Mouse (Mus musculus) midbrain, embryonic 14.5 days (tissue): Measurements from ENCODE around the gene Osm. TPM values are rescaled to one million over a fixed set of nuclear protein-coding genes. Genes with fewer than 3 reads are reported as not detected.

ENCODE experiments used
- ATAC-seq: fragments of 200-750 bp; cut with Nextera tagmentation; 2 replicates; pipeline ENCODE4 v1.8.0; 2017; ENCODE audit warnings: moderate number of reproducible peaks, moderate library complexity; ENCODE audit not compliant: low FRiP score, low TSS enrichment
- DNase-seq: peaks from one replicate; pipeline ENCODE4 v3.0.0-alpha.2; 2015
- H3K27ac ChIP-seq: fragments of 300-500 bp; sonication (generic); replicated peaks from 2 replicates; pipeline ENCODE4 v1.5.1; 2014; ENCODE audit warnings: mild to moderate bottlenecking, low read depth, low read length, moderate library complexity
- H3K27me3 ChIP-seq: fragments of 300-500 bp; sonication (generic); 2 replicates; pipeline ENCODE4 v1.6.1; 2014; ENCODE audit warnings: low read length, control low read depth, mixed read lengths; ENCODE audit not compliant: control insufficient read depth, insufficient read depth
- H3K36me3 ChIP-seq: fragments of 300-500 bp; sonication (generic); 2 replicates; pipeline ENCODE4 v1.6.1; 2014; ENCODE audit warnings: low read length, control low read depth; ENCODE audit not compliant: control insufficient read depth, insufficient read depth
- H3K4me1 ChIP-seq: fragments of 300-500 bp; sonication (generic); 2 replicates; pipeline ENCODE4 v1.6.1; 2014; ENCODE audit warnings: mild to moderate bottlenecking, antibody characterized with exemption, low read length, control low read depth; ENCODE audit not compliant: control insufficient read depth, insufficient read depth
- H3K4me2 ChIP-seq: fragments of 300-500 bp; sonication (generic); 2 replicates; pipeline ENCODE4 v1.6.1; 2014; ENCODE audit warnings: mild to moderate bottlenecking, low read length, moderate library complexity
- H3K4me3 ChIP-seq: fragments of 300-500 bp; sonication (generic); replicated peaks from 2 replicates; pipeline ENCODE4 v1.5.1; 2014; ENCODE audit warnings: low read depth, low read length
- H3K9ac ChIP-seq: fragments of 300-500 bp; sonication (generic); replicated peaks from 2 replicates; pipeline ENCODE4 v1.6.1; 2014; ENCODE audit warnings: mild to moderate bottlenecking, low read length, moderate library complexity
- H3K9me3 ChIP-seq: fragments of 300-500 bp; sonication (generic); 2 replicates; pipeline ENCODE4 v1.6.1; 2016; ENCODE audit warnings: low read length, control low read depth, mixed read lengths; ENCODE audit not compliant: control insufficient read depth
- WGBS: fragments of 180-500 bp; shearing (Covaris S2); extraction: QIAGEN DNeasy Blood & Tissue Kit; methylation state at CpG from one replicate; pipeline ENCODE4 v1.1.7; 2014; 5-methylcytosine and 5-hydroxymethylcytosine counted together
- polyA plus RNA-seq: library from polyadenylated mRNA; unstranded; fragments of >200 nt; fragmentation: Nextera tagmentation; extraction: Ambion mirVana; gene quantifications from 2 replicates; pipeline ENCODE4 v1.2.1, GENCODE M21; 2014

Osm gene
- polyA plus RNA-seq, 1 experiment from 2014 or later, result 0.12 TPM

- Histone ChIP-seq H3K4me3 (peak overlapping the region; percentile 34), H3K4me1 (peaks cover 8% of the 10 kb centered on the region; the same call in 1 of the 2 replicates), H3K27me3 (peaks cover 18% of the 10 kb centered on the region), H3K9me3 (peaks cover 5% of the 10 kb centered on the region; the same call in 1 of the 2 replicates), H3K27ac (no peak overlapping the region), H3K36me3 (peaks cover 18% of the 10 kb centered on the region), H3K9ac (peak overlapping the region; percentile 37; the same call in 1 of the 2 replicates), H3K4me2 (peak overlapping the region; percentile 64)
- DNase-seq (no peak), ATAC-seq (no peak)
- WGBS, result 5% methylated on average over 6 of the region's 6 CpGs
These were observed 17.6 kb upstream of the Osm start for GRCm38 (mm10) chr11:4218637-4219036.

DNA sequence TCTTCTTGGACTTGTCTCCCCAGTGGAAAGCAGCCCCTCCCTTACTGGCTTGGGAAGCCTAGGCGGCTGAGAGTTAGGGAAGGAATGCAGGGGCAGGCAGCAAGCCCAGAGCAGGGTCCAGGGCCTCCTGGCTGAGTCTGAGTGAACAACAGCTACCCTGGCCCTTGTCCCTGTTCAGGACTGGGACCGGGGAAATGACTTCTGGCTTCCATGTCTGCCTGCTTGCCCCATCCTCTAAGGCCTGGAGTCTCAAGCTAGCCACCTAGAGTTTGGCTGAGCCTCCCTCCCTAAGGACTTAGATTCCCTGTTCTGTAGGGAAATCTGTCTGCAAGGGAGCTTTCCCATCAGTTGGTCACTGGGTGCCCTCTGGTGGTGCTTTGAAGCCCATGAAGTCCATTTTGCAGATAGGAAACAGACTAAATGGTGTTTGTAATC lies 16.9 kb upstream of the Osm start:
- ATAC-seq, result no peak
- Histone ChIP-seq H3K4me1 (peaks cover 8% of the 10 kb centered on the region; the same call in 1 of the 2 replicates), H3K27me3 (peaks cover 18% of the 10 kb centered on the region), H3K9me3 (peaks cover 5% of the 10 kb centered on the region; the same call in 1 of the 2 replicates), H3K9ac (no peak overlapping the region), H3K27ac (no peak overlapping the region), H3K4me2 (no peak overlapping the region), H3K36me3 (peaks cover 11% of the 10 kb centered on the region), H3K4me3 (no peak overlapping the region)
- 5% methylated on average over 2 of the region's 2 CpGs for WGBS
- peak; percentile 81 for DNase-seq

GRCm38 (mm10) chr11:4219908-4220307 lies 16.3 kb upstream of the Osm start:
- no peak overlapping the region for H3K4me3 ChIP-seq
- peaks cover 8% of the 10 kb centered on the region; the same call in 1 of the 2 replicates for H3K4me1 ChIP-seq
- H3K4me2 ChIP-seq, result no peak overlapping the region
- H3K9ac ChIP-seq, result no peak overlapping the region
- 63% methylated on average over 9 of the region's 9 CpGs for WGBS
- peaks cover 18% of the 10 kb centered on the region for H3K27me3 ChIP-seq
- DNase-seq, result no peak
- H3K9me3 ChIP-seq, result peaks cover 5% of the 10 kb centered on the region; the same call in 1 of the 2 replicates
- ATAC-seq, result no peak
- peaks cover 6% of the 10 kb centered on the region for H3K36me3 ChIP-seq
- no peak overlapping the region for H3K27ac ChIP-seq

DNA sequence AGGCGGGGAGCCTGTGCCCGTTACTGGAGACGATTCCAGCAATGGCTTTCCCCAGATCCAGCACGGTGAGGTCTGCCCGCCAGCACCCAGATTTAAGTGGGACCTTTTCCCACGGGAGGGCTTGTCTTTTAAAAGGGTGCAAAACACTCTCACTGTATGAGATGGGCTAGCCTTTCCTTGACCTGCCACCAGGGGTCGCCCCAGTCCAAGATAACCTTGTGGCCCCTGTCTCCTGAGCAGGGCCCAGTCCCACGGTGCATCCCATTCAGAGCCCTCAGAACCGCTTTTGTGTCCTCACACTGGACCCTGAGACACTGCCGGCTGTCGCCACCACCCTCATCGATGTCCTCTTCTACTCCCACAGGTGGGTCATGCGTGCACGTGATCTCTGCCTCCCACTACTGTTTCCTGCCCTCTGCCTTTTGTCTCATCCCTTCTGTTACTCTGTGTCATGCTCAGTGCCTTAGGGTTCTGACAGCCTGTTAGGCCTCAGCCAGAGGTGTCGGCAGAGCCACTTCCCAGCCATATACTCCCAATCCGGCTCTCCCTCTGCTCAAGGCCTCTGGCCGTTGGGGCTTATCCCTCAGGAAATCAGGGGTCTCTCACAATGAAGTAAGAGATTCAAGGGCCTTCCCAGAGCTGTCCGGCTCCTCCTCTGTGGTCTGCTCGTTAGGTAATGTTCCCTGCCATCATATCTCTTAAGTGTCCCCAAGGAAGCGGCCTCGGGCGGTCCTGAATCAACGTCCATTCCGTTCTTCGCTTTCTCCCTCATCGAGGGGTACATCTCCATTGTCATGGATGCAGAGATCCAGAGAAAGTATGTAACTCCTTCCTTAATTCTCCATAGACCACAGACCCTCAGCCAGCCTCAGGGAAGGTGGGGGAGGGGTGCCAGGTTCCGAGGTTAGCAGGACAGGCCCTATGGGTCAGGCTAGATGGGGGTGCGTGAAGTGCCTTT lies 15.5 kb upstream of the Osm start:
- DNase-seq (peak; percentile 70), ATAC-seq (no peak)
- no peak overlapping the region for H3K4me3 ChIP-seq
- H3K4me1 ChIP-seq, result peaks cover 8% of the 10 kb centered on the region; the same call in 1 of the 2 replicates
- no peak overlapping the region for H3K9ac ChIP-seq
- no peaks in the 10 kb centered on the region for H3K36me3 ChIP-seq
- peaks cover 5% of the 10 kb centered on the region; the same call in 1 of the 2 replicates for H3K9me3 ChIP-seq
- WGBS, result 46% methylated on average over 28 of the region's 28 CpGs
- no peak overlapping the region for H3K27ac ChIP-seq
- no peak overlapping the region for H3K4me2 ChIP-seq
- peaks cover 18% of the 10 kb centered on the region for H3K27me3 ChIP-seq

DNA sequence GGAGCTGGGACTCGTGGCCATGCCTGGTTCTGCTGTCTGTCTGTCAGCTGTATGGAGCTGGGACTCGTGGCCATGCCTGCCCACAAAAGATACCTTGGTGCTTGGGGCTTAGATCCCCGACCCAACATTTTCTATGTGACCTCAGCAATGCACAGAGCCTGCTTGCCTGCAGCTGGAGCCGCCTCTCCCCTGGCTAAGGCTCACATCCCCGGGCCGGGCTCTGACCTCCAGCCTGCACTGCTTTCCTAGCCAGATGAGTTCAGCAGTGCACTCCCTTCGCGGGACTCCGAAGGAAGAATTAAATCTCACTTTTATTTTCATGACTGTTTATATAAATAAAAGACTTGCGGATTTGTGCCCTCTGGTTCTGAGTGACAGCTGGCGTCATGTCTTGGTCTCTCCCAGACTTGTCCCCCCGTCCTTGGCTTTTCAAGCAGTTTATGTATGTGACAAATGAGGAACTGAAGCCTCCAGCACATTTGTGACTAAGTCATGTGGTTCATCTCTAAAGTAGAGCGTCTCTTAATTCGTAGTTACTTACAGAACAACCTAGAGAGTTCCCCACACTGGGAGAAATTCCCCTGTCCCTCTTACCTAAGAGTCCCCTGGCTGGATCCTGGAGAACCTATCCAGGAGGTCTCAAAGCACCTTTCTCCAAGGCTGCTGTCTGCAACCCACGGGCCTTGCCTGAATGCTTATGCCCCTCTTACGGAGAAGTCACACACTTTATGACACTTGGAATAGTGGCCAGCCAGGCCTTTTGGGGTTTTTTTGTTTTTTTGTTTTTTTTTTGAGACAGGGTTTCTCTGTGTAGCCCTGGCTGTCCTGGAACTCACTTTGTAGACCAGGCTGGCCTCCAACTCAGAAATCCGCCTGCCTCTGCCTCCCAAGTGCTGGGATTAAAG lies 13.9 kb upstream of the Osm start:
- H3K9me3 ChIP-seq, result peaks cover 5% of the 10 kb centered on the region; the same call in 1 of the 2 replicates
- DNase-seq (no peak), ATAC-seq (no peak)
- no peak overlapping the region for H3K27ac ChIP-seq
- no peak overlapping the region for H3K4me2 ChIP-seq
- WGBS, result 78% methylated on average over 17 of the region's 17 CpGs
- no peak overlapping the region for H3K9ac ChIP-seq
- no peaks in the 10 kb centered on the region for H3K36me3 ChIP-seq
- no peak overlapping the region for H3K4me3 ChIP-seq
- H3K4me1 ChIP-seq, result peaks cover 8% of the 10 kb centered on the region; the same call in 1 of the 2 replicates
- peaks cover 17% of the 10 kb centered on the region for H3K27me3 ChIP-seq

- peaks cover 4% of the 10 kb centered on the region; the same call in 1 of the 2 replicates for H3K27me3 ChIP-seq
- no peak overlapping the region for H3K9ac ChIP-seq
- WGBS, result 40% methylated on average over 5 of the region's 7 CpGs
- H3K4me3 ChIP-seq, result no peak overlapping the region
- H3K27ac ChIP-seq, result no peak overlapping the region
- H3K4me2 ChIP-seq, result no peak overlapping the region
- H3K4me1 ChIP-seq, result no peaks in the 10 kb centered on the region
- H3K9me3 ChIP-seq, result no peaks in the 10 kb centered on the region
- DNase-seq (no peak), ATAC-seq (no peak; the same call in 1 of the 2 replicates)
- H3K36me3 ChIP-seq, result no peaks in the 10 kb centered on the region
These were observed 12.6 kb upstream of the Osm start for GRCm38 (mm10) chr11:4223393-4224188.

DNA sequence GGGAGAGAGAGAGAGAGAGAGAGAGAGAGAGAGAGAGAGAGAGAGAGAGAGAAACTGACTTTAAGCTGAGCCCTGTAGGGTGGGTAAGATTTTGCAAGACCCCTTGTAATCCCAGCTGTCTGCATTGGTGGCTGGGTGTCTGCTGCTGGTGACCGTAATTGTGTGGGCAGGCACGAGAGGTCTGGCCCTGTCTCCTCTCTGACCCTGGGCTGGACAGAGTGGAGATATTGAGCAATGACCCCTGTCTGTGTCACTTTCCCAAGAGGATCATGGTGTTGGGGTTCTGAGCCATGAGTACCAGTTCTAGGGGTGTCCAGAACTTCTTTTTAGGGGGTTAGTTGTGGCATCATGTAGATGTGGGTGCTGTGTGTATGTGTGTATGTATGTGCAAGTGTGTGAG lies 12.0 kb upstream of the Osm start:
- ATAC-seq (no peak), DNase-seq (no peak)
- Histone ChIP-seq H3K36me3 (no peaks in the 10 kb centered on the region), H3K4me2 (no peak overlapping the region), H3K4me1 (no peaks in the 10 kb centered on the region), H3K4me3 (no peak overlapping the region), H3K9ac (no peak overlapping the region), H3K9me3 (no peaks in the 10 kb centered on the region), H3K27ac (no peak overlapping the region), H3K27me3 (peaks cover 3% of the 10 kb centered on the region; the same call in 1 of the 2 replicates)
- WGBS, result 45% methylated on average over 2 of the region's 2 CpGs
